Comparison of ENCODE assay signal across 10 mouse cellular contexts in genomic region chr1:180356176-180356575, GRCm38 (mm10). TPM values are rescaled to one million over a fixed set of nuclear protein-coding genes. Genes with fewer than 3 reads are reported as not detected.
DNase-seq lines count a peak whose midpoint lies in the region; ATAC-seq and TF ChIP-seq lines count a peak whose summit lies in the region.
"Had no signal": no experiment of that assay in that cellular context is flagged by ENCODE, and none has a peak within 500 bp of the region (broad histone marks: within the 10 kb centered on the region; RNA-seq: fewer than 3 reads in every experiment).

No protein-coding gene starts in this region.

- H3K4me1 ChIP-seq in forebrain, embryonic 10.5 days = peaks cover 30% of the 10 kb centered on the region
- H3K4me1 ChIP-seq in forebrain, embryonic 13.5 days = 0 out of 2 replicates have a peak, but pooled peaks cover 5% of the 10 kb centered on the region
- H3K4me1 ChIP-seq in liver, adult 2 months (ENCODE audit: control insufficient read depth, insufficient read depth, low read length) = peaks cover 6% of the 10 kb centered on the region
- peaks cover 55% of the 10 kb centered on the region for H3K4me1 ChIP-seq in liver, embryonic 11.5 days (replicated peaks; ENCODE audit: control insufficient read depth, insufficient read depth, low read length)
- H3K4me1 ChIP-seq in limb, embryonic 10.5 days = peaks cover 52% of the 10 kb centered on the region

- TF ChIP-seq POLR2A in liver, adult 2 months (IDR thresholded peaks at IDR 0.05; ENCODE audit: extremely low read depth, insufficient read depth, low read length) = no peak

- no peak for DNase-seq in forebrain, embryonic 10.5 days (ENCODE audit: extremely low spot score, low spot score)
- DNase-seq in liver, adult 2 months (ENCODE audit: extremely low read depth, low read depth, low spot score) = no peak
- no peak for DNase-seq in liver, embryonic 11.5 days (ENCODE audit: low spot score)
- no peak for DNase-seq in limb, embryonic 10.5 days (ENCODE audit: low spot score)
- peak; percentile 76 to 86 for DNase-seq in thymus, adult 18-20 months
- no peak for DNase-seq in yolk sac, embryonic 10.5 days (ENCODE audit: low spot score)
- no peak for DNase-seq in layer of hippocampus, postnatal 36 days
- DNase-seq: heart, postnatal 10 days had no signal

- H3K9ac ChIP-seq in forebrain, embryonic 13.5 days = no peak overlapping the region
- H3K9ac ChIP-seq in liver, adult 2 months (ENCODE audit: low read depth, low read length) = no peak overlapping the region
- no peak overlapping the region for H3K9ac ChIP-seq in liver, embryonic 11.5 days (ENCODE audit: low read depth, low read length)

- H3K79me2 ChIP-seq in liver, adult 2 months (ENCODE audit: control insufficient read depth, insufficient read depth, low read length) = peaks cover 3% of the 10 kb centered on the region; the same call in 1 of the 2 replicates

- no peaks in the 10 kb centered on the region for H3K27me3 ChIP-seq in forebrain, embryonic 10.5 days (ENCODE audit: poor library complexity, severe bottlenecking)
- H3K27me3 ChIP-seq in forebrain, embryonic 13.5 days = no peaks in the 10 kb centered on the region
- H3K27me3 ChIP-seq in liver, adult 2 months (ENCODE audit: control insufficient read depth, insufficient read depth, low read length) = no peaks in the 10 kb centered on the region
- no peaks in the 10 kb centered on the region for H3K27me3 ChIP-seq in liver, embryonic 11.5 days (replicated peaks; ENCODE audit: control insufficient read depth, insufficient read depth, low read length)
- no peaks in the 10 kb centered on the region for H3K27me3 ChIP-seq in limb, embryonic 10.5 days (ENCODE audit: low read depth, poor library complexity, severe bottlenecking)

- ATAC-seq in forebrain, embryonic 13.5 days = no peak
- ATAC-seq in liver, embryonic 11.5 days (replicated peaks; ENCODE audit: low FRiP score) = no peak

- no peak for TF ChIP-seq CTCF in liver, adult 2 months (IDR thresholded peaks at IDR 0.05; ENCODE audit: low read depth, low read length)

- 77% methylated on average over 4 of the region's 4 CpGs for WGBS in forebrain, embryonic 10.5 days
- WGBS in forebrain, embryonic 13.5 days = 70% methylated on average over 4 of the region's 4 CpGs
- WGBS in liver, adult 2 months = 76% methylated on average over 4 of the region's 4 CpGs
- 64% methylated on average over 4 of the region's 4 CpGs for WGBS in liver, embryonic 11.5 days
- 74% methylated on average over 4 of the region's 4 CpGs for WGBS in limb, embryonic 10.5 days

- H3K36me3 ChIP-seq in forebrain, embryonic 10.5 days (replicated peaks) = no peaks in the 10 kb centered on the region
- H3K36me3 ChIP-seq in forebrain, embryonic 13.5 days (ENCODE audit: poor library complexity, severe bottlenecking) = no peaks in the 10 kb centered on the region
- H3K36me3 ChIP-seq in liver, adult 2 months (ENCODE audit: control insufficient read depth, insufficient read depth, low read length) = no peaks in the 10 kb centered on the region
- no peaks in the 10 kb centered on the region for H3K36me3 ChIP-seq in liver, embryonic 11.5 days (ENCODE audit: control insufficient read depth, insufficient read depth, low read length)
- 0 out of 2 replicates have a peak, but pooled peaks cover 5% of the 10 kb centered on the region for H3K36me3 ChIP-seq in limb, embryonic 10.5 days

- H3K4me2 ChIP-seq in forebrain, embryonic 13.5 days = no peak overlapping the region
- no peak overlapping the region for H3K4me2 ChIP-seq in liver, embryonic 11.5 days
- H3K4me2 ChIP-seq: midbrain, embryonic 11.5 days had no signal

- 0 out of 2 replicates have a peak overlapping the region, but pooled peaks have one; percentile 16 for H3K27ac ChIP-seq in forebrain, embryonic 10.5 days
- no peak overlapping the region for H3K27ac ChIP-seq in forebrain, embryonic 13.5 days
- H3K27ac ChIP-seq in liver, adult 2 months (replicated peaks; ENCODE audit: insufficient read depth, low read depth, low read length) = peak overlapping the region; percentile 60
- H3K27ac ChIP-seq in liver, embryonic 11.5 days (ENCODE audit: low read depth, low read length) = no peak overlapping the region
- H3K27ac ChIP-seq in limb, embryonic 10.5 days = peak overlapping the region; percentile 53; the same call in 1 of the 2 replicates

- no peak overlapping the region for H3K4me3 ChIP-seq in forebrain, embryonic 10.5 days
- H3K4me3 ChIP-seq in forebrain, embryonic 13.5 days = no peak overlapping the region
- no peak overlapping the region for H3K4me3 ChIP-seq in liver, adult 2 months (ENCODE audit: insufficient read depth, low read depth, low read length)
- no peak overlapping the region for H3K4me3 ChIP-seq in liver, embryonic 11.5 days (ENCODE audit: low read depth, low read length)
- no peak overlapping the region for H3K4me3 ChIP-seq in limb, embryonic 10.5 days

- H3K9me3 ChIP-seq in forebrain, embryonic 10.5 days = no peaks in the 10 kb centered on the region
- H3K9me3 ChIP-seq in forebrain, embryonic 13.5 days (replicated peaks) = no peaks in the 10 kb centered on the region
- H3K9me3 ChIP-seq in liver, embryonic 11.5 days (ENCODE audit: control insufficient read depth, low read length) = no peaks in the 10 kb centered on the region
- no peaks in the 10 kb centered on the region for H3K9me3 ChIP-seq in limb, embryonic 10.5 days (replicated peaks)

RNA-seq across cellular contexts. Expression of gene Itpkb, which starts 25.9 kb away (rescaled TPM):
- polyA plus RNA-seq in forebrain, embryonic 10.5 days (2016; fragmentation: Nextera tagmentation; extraction: Ambion mirVana) = 2.5 and 2.8 TPM in 2 replicates
- 2.3 and 2.5 TPM in 2 replicates for polyA plus RNA-seq in forebrain, embryonic 13.5 days (2015; fragmentation: Nextera tagmentation; extraction: Ambion mirVana)
- total RNA-seq in liver, adult 2 months (2014; rRNA removed) = 3.7 and 6.0 TPM in 2 replicates
- polyA plus RNA-seq in liver, adult 2 months (2012; rRNA removed) = 2.2 and 2.7 TPM in 2 replicates
- polyA plus RNA-seq in liver, embryonic 11.5 days (2014; fragmentation: Nextera tagmentation; extraction: Ambion mirVana) = 4.1 and 4.3 TPM in 2 replicates
- 6.2 and 10.1 TPM in 2 replicates for polyA plus RNA-seq in limb, embryonic 10.5 days (2016; fragmentation: Nextera tagmentation; extraction: Ambion mirVana)
- 10 to 100 TPM; 24.2 to 25.2 TPM for total RNA-seq in layer of hippocampus, postnatal 36 days (2021)

Comparison
In these comparisons a context has a peak if more than half of its experiments do, and no peak if none do; other contexts are left out.
1. H3K27ac ChIP-seq: peak in forebrain, embryonic 10.5 days (single experiment), liver, adult 2 months (single experiment) and limb, embryonic 10.5 days (single experiment); none in forebrain, embryonic 13.5 days (single experiment) and liver, embryonic 11.5 days (single experiment).
2. DNase-seq: peak in thymus, adult 18-20 months (2 of 2); none in forebrain, embryonic 10.5 days (single experiment), liver, adult 2 months (single experiment), liver, embryonic 11.5 days (single experiment), limb, embryonic 10.5 days (single experiment), yolk sac, embryonic 10.5 days (single experiment) and layer of hippocampus, postnatal 36 days (0 of 2).